Mouse (Mus musculus): ENCODE measurements around the gene Greb1. TPM values are rescaled to one million over a fixed set of nuclear protein-coding genes. Genes with fewer than 3 reads are reported as not detected.

Greb1 gene
- polyA plus RNA-seq (2012): not detected in 2 replicates

DNA sequence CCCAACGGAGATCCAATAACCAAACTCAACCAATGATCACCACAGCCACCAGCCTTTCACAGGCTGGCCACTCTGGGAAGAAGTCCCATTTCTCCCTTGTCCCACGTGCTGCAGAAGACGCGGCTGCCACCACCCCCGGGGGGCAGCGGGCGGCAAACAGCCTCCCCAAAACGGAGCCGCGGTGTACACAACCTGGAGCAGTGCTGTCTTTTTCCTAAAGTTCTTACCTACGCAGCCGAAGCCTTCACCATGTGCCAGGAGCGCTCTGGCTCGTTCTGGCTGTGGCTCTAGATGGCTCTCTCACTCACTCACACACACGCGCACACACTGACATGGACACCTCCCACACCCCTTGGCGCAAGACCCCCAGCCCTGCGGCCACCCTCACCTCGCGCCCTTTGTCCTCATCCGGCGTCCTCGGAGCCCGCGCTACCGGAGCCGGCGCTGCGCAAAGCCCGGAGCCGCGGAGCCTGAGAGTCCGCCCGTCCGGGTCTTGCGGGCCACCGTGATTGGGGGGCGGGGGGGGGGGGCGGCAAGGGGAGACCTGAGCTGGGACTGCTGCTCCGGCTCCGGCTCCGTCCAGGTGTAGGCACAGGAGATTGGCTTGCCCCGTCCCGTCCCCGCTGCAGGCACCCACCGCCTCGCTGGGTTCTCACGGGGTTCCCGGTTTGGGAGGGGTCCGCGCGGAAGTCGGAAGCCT, at the start of gene Greb1:
Gene Greb1 (minus strand): TSS at position 628 of the 700 bp plus-strand sequence.
- TF ChIP-seq GATA1 (IDR thresholded peaks at IDR 0.05; ENCODE audit: low read length): no peak

DNA sequence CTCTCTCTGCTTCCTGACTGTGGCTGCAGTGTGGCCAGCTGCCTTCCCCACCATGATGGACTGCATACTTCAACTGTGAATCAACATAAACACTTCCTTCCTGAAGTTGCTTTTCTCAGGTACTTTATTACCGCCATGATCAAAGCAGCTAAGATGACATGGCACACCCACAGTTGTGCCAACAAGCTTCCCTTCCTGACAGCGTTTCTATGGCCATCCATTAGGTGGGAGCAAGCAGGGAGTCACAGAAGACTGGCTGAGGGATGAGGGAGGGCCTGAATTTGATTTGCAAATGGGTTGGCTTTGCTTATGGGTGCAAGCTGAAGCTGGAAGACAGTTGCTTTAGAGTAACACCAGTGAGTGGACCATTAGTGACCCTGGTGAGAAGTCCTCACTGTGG, 49.1 kb upstream of the Greb1 start:
- TF ChIP-seq GATA1 (IDR thresholded peaks at IDR 0.05; ENCODE audit: low read length): no peak

DNA sequence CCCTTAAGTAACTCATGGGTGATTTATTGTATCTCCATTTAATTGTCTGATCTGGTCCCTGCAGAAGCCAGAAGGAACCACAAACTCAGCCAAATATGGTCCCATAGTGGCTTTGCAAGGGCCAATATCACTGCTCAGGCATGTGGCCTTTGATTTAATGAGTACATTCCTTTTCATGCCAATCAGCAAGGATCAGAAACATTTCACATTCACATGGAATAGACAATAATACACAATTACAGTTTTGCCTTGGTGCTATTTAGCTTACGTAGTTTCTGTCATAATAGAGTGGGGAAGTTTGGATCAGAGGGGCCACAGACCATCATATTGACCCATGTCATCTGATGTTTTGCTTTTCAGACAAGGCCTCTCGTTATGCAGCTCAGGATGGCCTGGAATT, 47.8 kb upstream of the Greb1 start:
- no peak for TF ChIP-seq GATA1 (IDR thresholded peaks at IDR 0.05; ENCODE audit: low read length)

DNA sequence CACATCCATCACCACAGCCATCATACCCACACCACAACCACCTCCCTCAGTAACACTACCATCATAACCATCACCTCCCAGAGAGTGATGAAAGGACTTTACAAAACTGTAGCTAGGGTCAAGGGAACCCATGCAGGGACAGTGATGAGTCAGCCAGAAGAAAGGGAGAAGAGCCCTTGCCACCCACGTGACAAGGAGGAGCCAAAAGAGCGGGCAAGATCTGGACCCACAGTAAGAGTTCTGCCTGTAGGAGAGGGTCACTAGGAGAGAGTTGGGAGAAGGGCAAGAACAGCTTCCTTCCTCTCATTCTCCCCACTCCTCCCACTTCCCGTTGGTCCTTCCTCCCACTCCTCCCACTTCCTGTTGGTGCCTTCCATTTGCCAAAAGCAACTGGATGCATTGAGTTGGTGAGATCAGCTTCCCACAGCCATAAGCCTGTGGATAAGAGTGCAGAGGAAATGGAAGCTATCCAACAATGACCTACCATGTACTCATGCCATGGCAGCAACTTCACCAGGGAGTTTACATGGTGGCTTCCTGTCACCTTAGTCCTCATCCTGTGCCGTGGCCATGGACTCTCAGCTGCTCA, 46.6 kb upstream of the Greb1 start:
- no peak for TF ChIP-seq GATA1 (IDR thresholded peaks at IDR 0.05; ENCODE audit: low read length)

DNA sequence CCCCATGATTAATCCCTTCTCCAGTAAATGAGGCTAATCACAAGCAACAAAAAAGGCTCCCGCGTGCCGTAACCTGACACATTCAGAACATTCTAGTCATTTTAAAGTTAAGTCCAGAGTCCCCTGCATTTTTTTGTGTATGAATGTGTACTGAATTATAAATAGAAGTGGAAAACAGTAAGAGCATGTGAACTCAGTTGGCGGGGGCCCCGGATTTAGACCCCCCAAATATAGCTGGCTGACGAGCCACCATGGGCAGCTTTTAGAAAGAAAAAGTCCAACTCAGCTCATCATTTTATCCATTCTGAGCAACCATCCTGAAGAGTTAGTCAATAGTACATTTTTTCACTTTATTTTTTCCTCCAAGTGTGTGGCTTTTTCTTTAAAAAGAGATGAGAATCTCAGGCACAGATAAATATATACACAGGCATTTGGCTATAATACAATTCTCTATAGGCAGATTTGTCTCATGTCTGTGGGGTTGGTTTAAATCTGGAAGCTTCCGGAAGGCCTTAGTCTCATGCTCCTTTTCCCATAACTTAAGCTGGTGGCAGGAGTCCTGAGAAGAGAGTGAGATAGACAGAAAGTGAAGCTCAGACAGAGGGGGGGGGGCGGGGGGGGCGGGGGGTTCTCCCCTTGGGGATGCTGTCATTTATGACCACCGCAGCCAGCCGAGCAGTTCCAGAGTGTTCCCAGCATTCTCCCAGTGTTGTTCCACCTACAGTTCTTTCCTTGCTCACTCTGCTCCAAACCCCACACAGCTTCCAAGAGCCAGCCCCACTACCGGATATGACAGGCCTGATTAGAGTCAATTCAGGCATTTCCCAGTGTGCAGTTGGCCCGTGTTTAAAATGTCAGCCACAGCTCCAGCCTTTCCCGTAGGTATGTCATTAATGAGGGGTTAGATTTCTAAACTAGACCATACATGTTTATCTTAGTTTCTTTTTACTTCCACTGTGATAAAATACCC, 44.2 kb upstream of the Greb1 start:
- TF ChIP-seq GATA1 (IDR thresholded peaks at IDR 0.05; ENCODE audit: low read length): no peak

DNA sequence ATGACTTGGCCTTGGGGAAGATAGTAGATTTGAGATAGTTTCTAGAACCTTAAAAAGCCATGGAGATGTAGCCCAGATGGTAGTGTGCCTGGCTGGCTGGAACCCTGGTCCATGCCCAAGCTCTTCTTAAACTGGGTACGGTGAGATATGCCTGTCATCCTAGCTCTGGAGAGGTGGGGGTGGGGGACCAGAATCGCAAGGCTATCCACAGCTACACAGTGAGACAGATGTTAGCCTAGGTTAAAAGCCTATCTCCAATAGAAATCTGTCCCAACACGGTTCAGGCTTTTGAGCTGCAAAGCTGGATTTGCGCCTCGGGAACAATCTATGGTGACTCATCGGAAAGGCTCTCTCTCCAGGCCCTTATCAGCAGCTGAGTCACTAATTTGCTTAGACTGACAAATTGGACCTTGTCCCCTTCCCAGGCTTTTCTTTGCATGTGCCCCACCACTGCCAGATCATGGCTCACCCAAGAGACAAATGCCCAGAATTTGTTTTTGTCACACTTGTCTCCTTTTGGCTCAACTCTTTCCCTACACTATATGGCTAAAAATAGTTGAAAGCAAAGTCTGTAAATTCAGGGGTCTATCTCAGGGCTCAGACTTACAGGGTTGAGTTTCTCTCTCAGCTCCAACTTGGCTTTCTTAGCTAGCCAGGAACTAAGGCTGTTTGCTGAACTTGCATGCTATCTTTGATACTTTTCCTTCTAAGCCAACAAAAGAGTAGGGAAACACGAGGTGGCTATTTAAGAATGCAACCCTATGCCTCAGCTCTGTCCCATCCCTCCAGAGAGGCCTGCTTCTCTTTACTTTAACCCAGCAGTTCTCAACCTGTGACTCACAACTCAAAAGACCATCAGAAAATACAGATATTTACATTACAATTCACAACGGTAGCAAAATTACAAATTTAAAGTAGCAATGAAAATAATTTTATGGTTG, 40.4 kb upstream of the Greb1 start:
- TF ChIP-seq GATA1 (IDR thresholded peaks at IDR 0.05; ENCODE audit: low read length): no peak

DNA sequence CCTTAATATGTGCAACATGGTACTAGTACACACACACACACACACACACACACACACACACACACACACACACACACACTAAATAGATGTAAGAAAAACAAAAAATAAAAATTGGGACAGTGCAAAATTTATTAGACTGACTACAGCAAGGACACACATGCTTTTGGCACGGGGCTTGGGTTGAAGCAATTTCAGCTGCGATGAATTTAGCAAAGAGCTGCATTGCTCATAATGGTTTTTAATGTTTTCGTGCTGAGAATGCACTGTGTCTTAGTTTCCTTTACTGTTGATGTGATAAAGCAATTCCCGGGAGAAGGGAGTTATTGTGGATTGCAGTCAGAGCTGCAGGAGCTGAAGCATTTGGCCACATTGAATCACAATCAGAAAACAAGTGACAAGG, 37.1 kb upstream of the Greb1 start:
- no peak for TF ChIP-seq GATA1 (IDR thresholded peaks at IDR 0.05; ENCODE audit: low read length)

DNA sequence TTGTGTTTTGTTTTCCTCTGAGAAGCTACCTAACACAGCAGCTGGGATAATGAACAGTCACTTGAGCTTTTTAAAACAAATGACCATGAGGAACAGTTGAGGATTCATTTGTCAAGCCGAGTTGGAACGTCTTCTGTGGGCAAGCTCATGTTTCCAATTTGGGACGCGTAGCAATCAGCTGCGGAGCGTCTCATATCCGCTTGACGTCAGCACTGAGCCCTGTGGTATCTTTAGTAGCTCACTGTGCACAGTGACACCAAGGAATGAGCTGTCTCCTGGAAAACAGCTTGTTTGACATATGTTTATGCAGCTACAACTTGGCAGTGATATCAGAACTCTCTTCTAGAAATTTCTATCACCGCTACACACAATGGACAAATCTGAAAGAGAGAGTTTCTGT, 35.5 kb upstream of the Greb1 start:
- no peak for TF ChIP-seq GATA1 (IDR thresholded peaks at IDR 0.05; ENCODE audit: low read length)

DNA sequence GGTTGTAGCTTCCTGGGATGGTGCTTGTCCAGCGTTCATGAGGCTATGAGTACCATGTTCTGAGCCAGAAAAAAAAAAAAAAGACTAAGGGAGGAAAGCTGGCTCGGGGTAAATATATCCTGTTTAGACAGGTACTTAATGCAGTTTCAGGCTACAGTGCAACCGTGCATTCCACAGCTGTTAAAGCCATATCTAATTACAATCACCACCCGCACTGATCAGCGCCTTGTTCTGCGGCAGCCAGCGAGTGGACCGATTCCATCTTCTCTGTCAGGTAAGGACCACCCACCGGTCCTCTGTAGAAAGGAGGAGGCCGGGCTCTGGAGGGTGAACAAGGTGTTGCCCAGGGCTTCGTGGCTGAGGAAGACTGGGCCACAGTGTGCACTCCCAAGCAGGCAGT, 34.0 kb upstream of the Greb1 start:
- TF ChIP-seq GATA1 (IDR thresholded peaks at IDR 0.05; ENCODE audit: low read length): no peak

DNA sequence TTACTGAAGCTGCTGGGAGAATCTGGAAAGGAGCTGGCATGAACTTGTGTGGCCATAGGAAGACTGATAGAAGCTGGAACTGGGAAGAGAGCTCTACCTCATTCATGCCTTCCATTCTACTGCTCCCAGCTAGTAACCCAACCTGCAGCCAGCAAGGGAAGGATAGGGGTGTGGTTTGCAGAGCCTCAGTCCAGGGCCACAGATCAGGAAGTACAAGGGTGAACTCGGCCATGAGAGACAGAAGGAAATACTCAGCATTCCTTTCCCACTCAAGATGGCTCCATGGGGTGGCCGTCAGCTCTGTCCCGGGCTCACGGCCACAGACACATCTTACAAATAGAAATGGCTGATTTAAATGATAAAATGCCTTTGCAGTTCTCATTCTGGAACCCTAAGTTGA, 30.4 kb upstream of the Greb1 start:
- no peak for TF ChIP-seq GATA1 (IDR thresholded peaks at IDR 0.05; ENCODE audit: low read length)

DNA sequence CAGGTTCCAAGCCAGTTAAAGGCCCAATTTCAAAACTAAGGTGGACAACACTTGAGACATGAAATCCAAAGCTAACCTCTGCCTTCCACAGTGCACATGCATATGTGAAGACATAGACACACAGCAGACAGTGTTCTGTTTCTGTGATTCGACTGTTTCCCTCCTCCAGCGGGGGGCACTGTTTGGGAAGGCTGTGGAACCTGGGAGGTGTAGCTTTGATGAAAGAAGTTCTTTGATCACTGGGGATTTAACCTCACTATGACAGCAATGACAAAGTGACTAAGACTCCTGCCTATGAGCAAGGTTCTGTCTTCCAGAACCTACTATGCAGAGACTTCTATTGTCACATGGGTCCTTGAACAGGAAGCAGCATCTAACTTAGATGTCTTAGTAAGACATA, 29.1 kb upstream of the Greb1 start:
- no peak for TF ChIP-seq GATA1 (IDR thresholded peaks at IDR 0.05; ENCODE audit: low read length)

DNA sequence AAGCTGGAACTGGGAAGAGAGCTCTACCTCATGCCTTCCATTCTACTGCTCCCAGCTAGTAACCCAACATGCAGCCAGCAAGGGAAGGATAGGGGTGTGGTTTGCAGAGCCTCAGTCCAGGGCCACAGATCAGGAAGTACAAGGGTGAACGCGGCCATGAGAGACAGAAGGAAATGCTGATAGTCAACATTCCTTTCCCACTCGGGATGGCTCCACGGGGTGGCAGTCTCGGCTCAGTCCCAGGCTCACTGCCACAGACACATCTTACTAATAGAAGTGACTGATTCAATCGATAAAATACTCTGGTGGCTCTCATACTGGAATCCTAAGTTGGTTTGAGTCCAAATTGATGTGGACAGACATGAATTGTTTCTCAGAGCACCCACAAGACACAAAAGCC, 27.8 kb upstream of the Greb1 start:
- no peak for TF ChIP-seq GATA1 (IDR thresholded peaks at IDR 0.05; ENCODE audit: low read length)

DNA sequence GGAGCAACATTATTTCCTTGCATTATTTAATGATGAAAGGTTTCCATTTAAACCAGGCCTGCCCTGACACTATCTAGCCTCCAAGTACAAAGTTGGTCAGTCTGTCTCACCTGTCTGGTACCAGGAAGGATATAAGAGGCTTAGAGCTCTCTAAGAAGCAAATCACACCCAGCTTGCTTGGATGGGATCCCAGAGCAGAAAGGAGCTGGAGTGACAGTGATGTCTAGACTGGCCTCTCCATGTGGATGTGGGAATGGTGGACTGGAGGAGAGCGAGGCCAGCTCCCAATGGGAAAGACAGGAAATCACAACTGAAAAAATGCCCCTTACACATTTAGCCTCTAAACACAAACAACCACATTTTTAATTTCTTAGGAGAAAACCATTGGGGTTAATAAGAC, 23.0 kb upstream of the Greb1 start:
- TF ChIP-seq GATA1 (IDR thresholded peaks at IDR 0.05; ENCODE audit: low read length): no peak

DNA sequence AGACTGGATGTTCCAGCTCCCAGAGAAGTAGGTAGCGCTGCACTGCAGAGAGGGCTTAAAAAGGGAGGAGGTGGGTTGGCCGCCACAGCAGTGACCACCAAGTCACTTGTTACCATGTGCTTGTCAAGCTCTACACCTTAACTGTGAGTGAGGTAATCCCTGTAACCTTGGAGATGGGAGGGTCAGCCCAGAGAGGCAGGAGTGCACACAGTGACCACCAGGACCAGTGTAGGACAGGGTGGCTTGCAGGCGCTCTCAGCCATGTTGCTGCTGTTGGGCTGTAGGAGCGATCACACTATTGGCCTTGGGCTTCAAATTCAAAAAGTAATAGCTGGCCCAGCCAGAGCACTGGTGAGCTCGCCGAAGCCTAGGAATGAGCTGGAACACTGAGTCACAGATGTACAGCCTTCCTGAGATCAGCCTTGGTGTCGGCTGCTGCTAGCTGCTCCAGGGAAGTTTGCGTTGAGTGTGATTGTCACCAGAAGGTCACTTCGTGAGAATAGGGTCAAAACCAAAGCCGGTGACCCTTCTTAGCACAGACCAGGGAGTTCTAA, 21.6 kb upstream of the Greb1 start:
- TF ChIP-seq GATA1 (IDR thresholded peaks at IDR 0.05; ENCODE audit: low read length): no peak

DNA sequence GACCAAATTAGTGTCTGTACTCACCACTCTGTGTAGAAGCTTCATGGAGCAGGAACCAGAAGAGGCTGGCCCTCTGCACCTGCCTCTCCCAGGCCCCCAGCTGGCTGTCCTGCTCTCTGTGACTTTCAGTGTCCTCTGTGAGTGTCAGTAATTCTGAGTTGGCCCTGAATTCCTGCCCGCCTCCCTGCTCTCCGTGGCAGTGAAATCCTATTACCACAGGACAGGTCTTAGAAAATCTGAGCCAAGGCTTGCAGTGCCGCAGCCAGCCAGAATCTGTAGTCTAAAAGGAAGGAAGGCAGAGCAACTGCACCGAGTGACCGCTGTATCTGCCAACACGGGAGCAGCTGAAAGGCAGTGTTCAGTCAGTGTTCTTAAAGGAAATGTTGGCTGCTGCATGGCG, 20.1 kb upstream of the Greb1 start:
- TF ChIP-seq GATA1 (IDR thresholded peaks at IDR 0.05; ENCODE audit: low read length): no peak
